Mouse (Mus musculus): ENCODE results near the gene Chdh. TPM values are rescaled to one million over a fixed set of nuclear protein-coding genes. Genes with fewer than 3 reads are reported as not detected.

Gene Chdh
- polyA plus RNA-seq, 3 experiments from 2014 or later, result 0.23 to 0.63 (median 0.57) TPM

DNA sequence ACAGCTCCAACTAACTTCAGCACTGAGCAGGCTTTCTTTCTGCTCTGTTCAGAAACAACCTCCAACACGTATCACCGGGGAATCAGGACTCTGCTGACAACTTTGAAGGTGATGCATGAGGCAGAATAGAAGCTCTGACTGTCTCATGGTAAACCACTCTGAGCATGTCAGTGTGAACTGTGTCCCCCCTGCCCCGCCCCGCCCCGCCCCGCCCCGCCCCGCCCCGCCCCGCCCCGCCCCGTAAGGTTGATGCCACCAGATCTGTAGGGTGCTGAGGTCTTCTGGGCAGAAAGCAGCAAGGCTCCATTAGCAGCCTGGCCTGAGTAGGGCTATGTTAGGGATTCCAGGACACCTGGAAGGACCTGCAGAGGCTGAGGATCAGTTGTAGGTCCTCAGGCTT, 57.9 kb downstream of the Chdh start:
- ATAC-seq, result no peak

DNA sequence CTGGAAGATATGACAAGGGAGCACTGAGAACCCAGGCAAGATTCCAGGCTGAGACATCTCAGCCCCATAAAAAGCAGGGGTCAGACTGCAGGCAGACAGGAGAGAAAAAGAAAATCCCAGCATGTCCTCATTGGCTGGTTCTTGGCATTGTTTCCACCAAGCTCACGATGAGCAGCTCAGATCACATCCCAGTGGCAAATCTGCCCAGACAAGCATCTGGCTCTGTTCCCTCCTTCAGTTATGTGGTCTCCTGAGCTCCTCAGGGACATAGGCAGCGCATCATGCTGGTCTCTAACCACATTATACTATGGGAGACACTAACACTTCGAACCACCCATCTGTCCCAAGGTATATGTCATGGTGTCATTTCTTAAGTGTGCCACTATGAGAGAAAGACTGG, 59.7 kb downstream of the Chdh start:
- ATAC-seq, result no peak

DNA sequence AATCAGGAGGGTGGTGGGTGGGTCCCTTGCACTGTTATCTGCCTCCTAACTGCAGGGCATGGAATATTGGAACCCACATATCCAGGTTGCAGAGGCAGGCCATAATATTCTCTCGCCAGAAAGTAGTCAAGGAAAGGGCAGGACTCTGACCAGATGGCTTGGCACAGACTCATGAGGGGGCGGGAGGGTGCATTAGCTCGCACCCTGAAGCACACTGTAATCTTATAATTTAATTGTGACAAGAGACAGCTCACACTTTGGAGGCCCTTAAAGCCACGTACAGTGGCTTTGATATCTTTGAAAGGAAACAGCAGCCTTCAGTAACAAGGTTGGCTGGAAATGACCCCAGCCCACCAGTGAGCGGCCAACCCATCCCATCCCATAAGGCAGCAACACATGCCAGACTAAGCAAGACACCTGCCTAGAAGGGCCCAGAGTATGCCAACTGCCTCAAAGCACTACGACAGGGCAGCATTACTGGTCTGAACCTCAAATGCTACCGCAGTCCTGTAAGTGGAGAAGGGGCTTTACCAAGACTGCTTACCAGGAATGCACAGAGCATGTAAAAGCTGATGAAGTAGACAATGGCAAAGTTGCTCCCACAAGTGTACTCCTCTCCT, 66.6 kb downstream of the Chdh start:
- no peak for ATAC-seq

DNA sequence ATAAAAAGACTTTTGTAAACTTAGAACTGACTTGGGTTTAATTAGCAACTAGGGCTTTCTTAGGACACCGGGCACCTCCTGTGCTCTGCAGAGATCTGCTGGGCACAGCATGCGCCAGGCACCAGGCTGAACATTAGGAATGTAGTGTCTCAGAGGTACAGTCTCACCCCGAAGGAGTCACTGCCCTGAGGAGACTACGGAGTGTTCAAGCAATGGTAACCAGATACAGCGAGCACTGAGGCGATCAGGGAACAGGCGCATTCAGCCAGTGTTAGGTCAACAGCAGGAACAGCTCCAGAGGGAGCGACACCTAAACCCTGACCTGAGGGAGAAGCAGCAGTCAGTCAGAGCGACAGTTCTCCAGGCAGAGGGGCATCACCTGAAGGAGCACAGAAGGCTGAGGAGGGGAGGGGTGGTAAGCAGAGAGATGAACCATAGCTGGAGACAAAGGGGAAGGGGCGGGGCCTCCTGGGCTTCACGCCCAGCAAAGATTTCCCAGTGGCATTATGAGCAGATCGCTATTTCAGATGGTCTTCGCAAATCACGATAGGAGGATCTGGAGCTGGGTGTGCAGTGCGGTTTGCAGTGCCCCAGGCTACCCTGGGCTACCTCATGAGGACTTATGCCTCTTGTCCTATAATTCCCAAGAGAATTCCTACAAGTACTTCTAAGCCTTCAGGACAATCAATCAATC, 69.4 kb downstream of the Chdh start:
- ATAC-seq, result no peak

DNA sequence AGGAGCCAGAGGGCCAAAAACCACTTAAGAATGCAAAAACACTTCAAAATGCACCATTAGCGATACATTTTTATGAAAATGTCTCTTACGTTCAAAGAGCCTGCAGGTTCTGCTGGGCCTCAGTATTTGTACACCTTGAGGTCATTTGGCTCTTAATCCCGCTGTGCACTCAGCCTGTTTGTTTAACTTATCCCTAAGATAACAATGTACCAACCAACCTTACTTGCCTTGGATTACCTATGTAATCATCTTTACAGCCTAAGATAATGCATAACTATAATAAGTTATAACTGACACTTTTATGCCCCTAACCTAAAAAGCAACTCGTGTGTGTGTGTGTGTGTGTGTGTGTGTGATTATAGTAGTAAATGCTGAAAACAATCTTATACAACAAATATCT, 70.9 kb downstream of the Chdh start:
- ATAC-seq, result no peak

Other genes starting within 250 kb of the Chdh start
- 100 to 1,000 TPM; 338 to 426 (median 384) TPM for gene Selenok, start 40.7 kb upstream of the Chdh start, polyA plus RNA-seq (2017; shearing (Covaris generic))
- 10 to 100 TPM; 34.1 to 48.0 (median 42.6) TPM for gene Actr8, start 30.7 kb upstream of the Chdh start, polyA plus RNA-seq (2017; shearing (Covaris generic))
- 1 to 10 TPM; 1.1 to 3.8 (median 2.8) TPM for gene Il17rb, start 127 bp upstream of the Chdh start, polyA plus RNA-seq (2017; shearing (Covaris generic))